Mouse (Mus musculus) C2C12 (cell line): Measurements from ENCODE around the gene Spata16. TPM values are rescaled to one million over a fixed set of nuclear protein-coding genes. Genes with fewer than 3 reads are reported as not detected.

Experiments used
- H3K27me3 ChIP-seq: one replicate; pipeline ENCODE4 v1.6.1; 2011; ENCODE audit not compliant: control insufficient read depth, insufficient read depth, insufficient read length
- H3K36me3 ChIP-seq: one replicate; pipeline ENCODE4 v1.6.1; 2011; ENCODE audit not compliant: control insufficient read depth, insufficient read depth
- H3K4me3 ChIP-seq: one replicate; pipeline ENCODE4 v1.5.1; 2011; ENCODE audit warnings: mild to moderate bottlenecking, control low read depth; ENCODE audit not compliant: poor library complexity, insufficient read depth, severe bottlenecking
- H3K79me2 ChIP-seq: one replicate; pipeline ENCODE4 v1.6.1; 2011; ENCODE audit not compliant: control insufficient read depth, insufficient read depth
- H3K79me3 ChIP-seq: one replicate; pipeline ENCODE4 v1.6.1; 2011; ENCODE audit warnings: low read depth, control low read depth
- H3ac ChIP-seq: one replicate; pipeline ENCODE3; 2011; ENCODE audit warnings: low read depth; ENCODE audit not compliant: control insufficient read depth, insufficient read length
- CEBPB ChIP-seq: IDR thresholded peaks from one replicate; pipeline ENCODE4 v1.6.1; 2011; ENCODE audit warnings: low read depth, mild to moderate bottlenecking, control low read depth, moderate library complexity
- CTCF ChIP-seq: IDR thresholded peaks from one replicate; pipeline ENCODE4 v1.5.1; 2011; ENCODE audit not compliant: control insufficient read depth, insufficient read depth, insufficient read length
- FOSL1 ChIP-seq: IDR thresholded peaks from one replicate; pipeline ENCODE4 v1.8.0; 2011; ENCODE audit warnings: mild to moderate bottlenecking, low read length; ENCODE audit not compliant: poor library complexity, insufficient read depth, severe bottlenecking
- MAX ChIP-seq: IDR thresholded peaks from one replicate; pipeline ENCODE4 v1.6.1; 2011; ENCODE audit warnings: mild to moderate bottlenecking, control low read depth
- MYOD1 ChIP-seq: IDR thresholded peaks from one replicate; pipeline ENCODE4 v1.6.1; 2011; ENCODE audit warnings: low read depth; ENCODE audit not compliant: control insufficient read depth, insufficient read length
- MYOG ChIP-seq: IDR thresholded peaks from one replicate; pipeline ENCODE4 v1.6.1; 2011; ENCODE audit not compliant: control insufficient read depth, insufficient read length; ENCODE audit errors: extremely low read depth
- USF1 ChIP-seq: IDR thresholded peaks from one replicate; pipeline ENCODE4 v1.6.1; 2011; ENCODE audit warnings: low read depth, mild to moderate bottlenecking, control low read depth, moderate library complexity
- polyA plus RNA-seq: library from polyadenylated mRNA; unstranded; fragments of >200 nt; fragmentation: generic; extraction: Trizol; gene quantifications from one replicate; pipeline ENCODE4 v1.2.1, GENCODE M21; 2012; ENCODE audit warnings: missing spikeins

Spata16 gene
- polyA plus RNA-seq, 1 experiment: not detected

DNA sequence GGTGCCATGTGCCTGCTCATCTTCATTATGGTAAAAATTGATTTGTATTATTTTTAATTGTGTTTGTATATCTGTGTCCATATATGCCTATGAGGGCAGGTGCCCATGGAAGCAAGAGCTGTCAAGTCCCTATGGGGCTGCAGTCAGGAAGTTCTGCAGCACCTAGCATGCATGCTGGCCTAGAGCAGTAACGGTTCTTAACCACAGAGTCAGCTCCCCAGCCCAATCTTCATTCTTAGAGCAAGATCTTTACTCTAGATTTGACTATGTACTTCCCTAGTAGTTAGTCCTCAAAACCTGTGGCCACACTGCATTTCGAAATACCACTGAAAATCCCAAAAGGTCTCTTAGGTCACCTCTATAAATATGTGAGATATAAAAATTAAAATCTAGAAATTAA lies 113.1 kb downstream of the Spata16 start:
- no peaks in the 10 kb centered on the region for H3K79me2 ChIP-seq
- no peaks in the 10 kb centered on the region for H3K79me3 ChIP-seq
- no peaks in the 10 kb centered on the region for H3K36me3 ChIP-seq
- no peaks in the 10 kb centered on the region for H3K27me3 ChIP-seq
- TF ChIP-seq MYOD1: no peak
- TF ChIP-seq MYOG: no peak
- TF ChIP-seq CEBPB: no peak
- TF ChIP-seq USF1: no peak
- no peak for TF ChIP-seq FOSL1
- H3K4me3 ChIP-seq: no peak overlapping the region
- H3ac ChIP-seq: no peak overlapping the region

DNA sequence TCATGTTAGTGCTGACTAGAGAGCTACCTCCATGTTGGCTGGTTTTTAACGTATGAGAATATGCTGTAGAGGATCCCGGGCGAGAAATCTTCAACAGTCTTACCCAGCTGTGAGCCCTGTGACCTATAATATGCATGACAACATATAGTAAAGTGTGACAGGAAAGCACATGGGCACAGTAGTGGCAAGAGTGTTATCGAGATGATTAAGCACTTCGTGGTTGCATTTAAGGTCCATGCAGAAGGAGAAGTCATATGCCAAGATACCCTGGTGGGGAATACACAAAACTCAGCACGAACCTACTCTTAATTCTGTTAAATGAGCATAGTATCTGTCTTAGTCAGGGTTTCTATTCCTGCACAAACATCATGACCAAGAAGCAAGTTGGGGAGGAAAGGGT lies 115.0 kb downstream of the Spata16 start:
- no peak for TF ChIP-seq MAX
- TF ChIP-seq MYOG: no peak
- TF ChIP-seq USF1: no peak
- TF ChIP-seq CTCF: no peak
- TF ChIP-seq CEBPB: no peak
- TF ChIP-seq MYOD1: no peak
- no peak for TF ChIP-seq FOSL1

DNA sequence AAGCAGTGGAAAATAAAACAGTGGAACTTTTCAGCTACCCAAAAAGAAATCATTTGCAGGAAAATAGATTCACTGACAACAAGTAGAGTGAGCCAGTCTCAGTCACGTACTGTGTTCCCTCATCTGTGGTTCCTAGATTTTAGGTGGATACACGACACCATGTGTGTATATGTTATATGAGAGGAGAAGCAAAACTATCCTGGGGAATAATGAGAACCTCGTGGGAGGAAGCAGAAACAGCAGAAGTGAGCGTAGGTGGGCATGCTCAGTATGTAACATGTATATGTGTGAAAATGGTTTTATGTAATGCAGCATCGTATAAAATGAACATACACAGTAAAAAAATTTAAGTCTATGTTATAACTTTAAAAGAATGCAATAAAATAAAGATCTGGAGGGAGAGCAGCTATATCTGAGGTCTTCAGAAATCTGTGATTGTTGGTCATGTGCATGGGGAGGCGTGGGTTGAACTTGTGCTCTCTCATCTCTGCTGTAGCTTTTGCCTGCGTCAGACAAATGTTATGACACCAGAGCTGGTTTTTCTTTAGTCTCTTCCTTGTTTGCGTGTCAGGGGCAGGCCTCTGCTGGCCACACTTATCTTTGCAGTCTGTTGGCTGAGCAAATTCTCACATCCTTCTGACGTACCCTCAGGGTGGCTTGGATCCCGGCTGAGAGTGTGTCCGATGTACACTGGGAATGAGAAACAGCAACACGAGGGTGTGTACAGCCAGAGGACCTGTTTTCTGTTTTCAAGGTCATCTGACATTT lies 156.1 kb downstream of the Spata16 start:
- Histone ChIP-seq H3K27me3 (no peaks in the 10 kb centered on the region), H3K36me3 (no peaks in the 10 kb centered on the region), H3K79me3 (no peaks in the 10 kb centered on the region), H3K79me2 (no peaks in the 10 kb centered on the region), H3K4me3 (no peak overlapping the region), H3ac (no peak overlapping the region)
- TF ChIP-seq USF1 (no peak), CEBPB (no peak), MYOG (no peak), MAX (no peak), CTCF (no peak), MYOD1 (no peak), FOSL1 (no peak)

More for the DNA sequence above, 115.0 kb downstream of the Spata16 start:
- no peaks in the 10 kb centered on the region for H3K36me3 ChIP-seq
- no peaks in the 10 kb centered on the region for H3K27me3 ChIP-seq
- no peak overlapping the region for H3ac ChIP-seq
- no peaks in the 10 kb centered on the region for H3K79me2 ChIP-seq
- H3K79me3 ChIP-seq: no peaks in the 10 kb centered on the region
- no peak overlapping the region for H3K4me3 ChIP-seq

DNA sequence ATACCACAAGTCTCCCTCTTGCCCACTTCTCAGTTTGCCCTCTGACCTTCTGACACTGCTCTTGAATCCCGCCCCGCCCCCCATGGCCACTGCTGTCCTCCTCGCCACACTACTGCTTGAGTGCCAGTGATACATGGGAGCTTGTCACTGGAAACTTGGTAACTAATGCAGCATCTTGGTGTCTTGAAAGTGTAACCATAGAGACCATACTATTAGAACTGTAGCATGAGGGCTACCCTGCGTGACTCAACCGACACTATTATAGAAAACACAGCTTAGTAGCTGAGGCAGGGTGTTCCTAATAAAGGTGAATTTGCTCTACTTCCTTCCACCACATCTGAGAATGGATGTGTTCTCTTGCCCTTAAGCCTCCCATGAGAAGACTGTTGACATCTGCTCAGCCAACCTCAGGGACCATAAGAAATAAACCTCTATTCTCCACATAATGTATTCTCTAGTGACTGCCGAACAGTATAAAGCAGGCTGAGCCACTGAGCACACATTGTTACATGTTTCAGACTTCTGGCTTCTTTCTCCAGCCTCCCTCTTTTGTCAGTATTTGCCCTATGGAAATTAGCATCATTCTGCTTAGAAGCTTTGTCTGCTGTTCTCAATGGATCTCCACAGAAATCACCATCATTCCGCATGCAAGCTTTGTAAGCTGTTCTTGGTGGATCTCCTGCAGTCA lies 158.6 kb downstream of the Spata16 start:
- no peaks in the 10 kb centered on the region for H3K36me3 ChIP-seq
- no peak overlapping the region for H3K4me3 ChIP-seq
- TF ChIP-seq CTCF: no peak
- TF ChIP-seq MAX: no peak
- no peak for TF ChIP-seq FOSL1
- no peak for TF ChIP-seq MYOG
- TF ChIP-seq CEBPB: no peak
- no peak for TF ChIP-seq USF1
- no peak for TF ChIP-seq MYOD1
- H3K79me3 ChIP-seq: no peaks in the 10 kb centered on the region
- H3K79me2 ChIP-seq: no peaks in the 10 kb centered on the region
- H3K27me3 ChIP-seq: no peaks in the 10 kb centered on the region
- no peak overlapping the region for H3ac ChIP-seq

DNA sequence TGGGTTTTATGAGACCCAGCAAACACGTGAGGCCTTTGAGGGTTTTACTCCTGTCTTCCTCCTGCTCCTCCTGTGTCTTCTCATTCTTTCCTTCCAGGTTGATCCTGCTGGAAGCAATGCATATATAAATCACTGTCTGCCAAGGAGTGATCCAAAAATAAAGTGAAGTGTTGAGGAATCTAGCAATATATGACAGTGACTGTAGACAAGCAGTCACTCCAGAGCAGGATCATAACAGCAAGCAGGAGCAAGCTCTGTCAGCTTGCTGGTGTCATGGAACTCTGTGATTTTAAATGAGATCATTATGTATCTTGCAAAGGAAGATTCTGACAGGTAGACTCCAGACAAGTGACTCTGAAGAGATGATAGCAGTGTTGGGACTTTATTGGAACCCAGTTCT lies 159.5 kb downstream of the Spata16 start:
- H3K79me3 ChIP-seq: no peaks in the 10 kb centered on the region
- H3K4me3 ChIP-seq: no peak overlapping the region
- H3K27me3 ChIP-seq: no peaks in the 10 kb centered on the region
- TF ChIP-seq MYOG (no peak), MAX (no peak), FOSL1 (no peak), CEBPB (no peak), MYOD1 (no peak), USF1 (no peak), CTCF (no peak)
- H3ac ChIP-seq: no peak overlapping the region
- H3K79me2 ChIP-seq: no peaks in the 10 kb centered on the region
- H3K36me3 ChIP-seq: no peaks in the 10 kb centered on the region

DNA sequence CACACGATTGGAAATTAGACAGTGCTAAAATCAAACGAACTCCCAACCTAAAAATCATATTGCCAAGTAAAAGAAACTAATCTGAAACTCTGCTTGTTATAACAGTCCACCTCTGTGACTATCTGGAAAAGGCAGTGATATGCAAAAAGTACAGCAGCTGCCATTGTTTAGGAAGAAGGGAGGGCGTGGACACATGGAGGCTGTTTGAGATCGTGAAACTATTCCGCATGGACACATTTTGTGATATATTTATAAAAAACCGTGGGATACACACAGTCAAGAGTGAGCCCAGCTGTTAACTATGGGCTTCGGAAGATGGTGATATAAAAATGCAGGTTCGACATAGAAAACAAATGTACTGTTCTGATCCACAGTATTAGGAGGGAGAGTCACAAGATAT lies 176.9 kb downstream of the Spata16 start:
- Histone ChIP-seq H3K79me3 (no peaks in the 10 kb centered on the region), H3K27me3 (no peaks in the 10 kb centered on the region), H3K36me3 (no peaks in the 10 kb centered on the region), H3ac (no peak overlapping the region), H3K4me3 (no peak overlapping the region), H3K79me2 (no peaks in the 10 kb centered on the region)
- TF ChIP-seq USF1 (no peak), FOSL1 (no peak), CTCF (no peak), MAX (no peak), CEBPB (no peak), MYOD1 (no peak), MYOG (no peak)
